Comparison of ENCODE assay signal across 22 mouse cellular contexts in the genomic region with DNA sequence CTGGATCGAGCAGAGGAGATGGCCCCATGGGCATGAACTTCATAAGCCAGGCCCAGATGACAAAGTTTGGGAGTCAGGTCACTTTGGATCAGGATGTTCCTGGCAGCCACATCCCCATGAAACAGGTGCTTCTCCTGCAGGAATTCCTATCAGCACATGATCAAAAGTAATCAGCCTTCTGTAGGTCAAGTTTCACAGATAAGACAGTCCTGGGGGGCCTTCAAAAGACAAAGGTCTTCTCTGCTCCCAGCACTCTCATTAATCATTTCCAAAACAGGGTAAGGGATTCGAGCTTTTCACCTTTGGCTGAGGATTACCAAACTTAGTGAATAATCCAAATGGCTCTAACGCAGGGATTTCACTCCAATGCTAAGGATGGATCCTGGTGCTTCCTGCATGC. TPM values are rescaled to one million over a fixed set of nuclear protein-coding genes. Genes with fewer than 3 reads are reported as not detected.
"Had no signal": no experiment of that assay in that cellular context is flagged by ENCODE, and none has a peak within 500 bp of the region (broad histone marks: within the 10 kb centered on the region; RNA-seq: fewer than 3 reads in every experiment).

No protein-coding gene starts in this region.

- H3K9ac ChIP-seq: hindbrain, embryonic 15.5 days; limb, embryonic 12.5 days; limb, embryonic 15.5 days; midbrain, embryonic 12.5 days; midbrain, embryonic 15.5 days; neural tube, embryonic 13.5 days had no signal

- H3K27ac ChIP-seq: hindbrain, embryonic 15.5 days; kidney, postnatal 0 days; limb, embryonic 12.5 days; limb, embryonic 15.5 days; midbrain, embryonic 12.5 days; midbrain, embryonic 15.5 days; neural tube, embryonic 13.5 days; stomach, postnatal 0 days had no signal

- H3K4me2 ChIP-seq: hindbrain, embryonic 15.5 days; limb, embryonic 12.5 days; limb, embryonic 15.5 days; midbrain, embryonic 12.5 days; midbrain, embryonic 15.5 days; neural tube, embryonic 13.5 days had no signal

- H3K27me3 ChIP-seq: hindbrain, embryonic 15.5 days; limb, embryonic 12.5 days; limb, embryonic 15.5 days; midbrain, embryonic 12.5 days; midbrain, embryonic 15.5 days; neural tube, embryonic 13.5 days had no signal

- DNase-seq: kidney, adult 2 months; kidney, postnatal 36 days; layer of hippocampus, postnatal 36 days; left cerebral cortex, postnatal 4 days; lung, adult 2 months; lung, postnatal 14 days; lung, postnatal 4 days; retina, postnatal 1 day; right cerebral cortex, postnatal 25 days; thymus, postnatal 36 days had no signal

- H3K4me3 ChIP-seq: hindbrain, embryonic 15.5 days; limb, embryonic 12.5 days; limb, embryonic 15.5 days; midbrain, embryonic 12.5 days; midbrain, embryonic 15.5 days; myocyte; neural tube, embryonic 13.5 days had no signal

- H3K36me3 ChIP-seq: hindbrain, embryonic 15.5 days; limb, embryonic 12.5 days; limb, embryonic 15.5 days; midbrain, embryonic 12.5 days; midbrain, embryonic 15.5 days; neural tube, embryonic 13.5 days had no signal

- H3K4me1 ChIP-seq: hindbrain, embryonic 15.5 days; limb, embryonic 12.5 days; limb, embryonic 15.5 days; midbrain, embryonic 12.5 days; midbrain, embryonic 15.5 days; neural tube, embryonic 13.5 days had no signal

- H3K9me3 ChIP-seq: hindbrain, embryonic 15.5 days; limb, embryonic 12.5 days; limb, embryonic 15.5 days; midbrain, embryonic 12.5 days; midbrain, embryonic 15.5 days; neural tube, embryonic 13.5 days had no signal

- ATAC-seq: midbrain, embryonic 15.5 days had no signal

RNA-seq across cellular contexts. Expression of gene Klra2, which starts 57.6 kb away (rescaled TPM):
- polyA plus RNA-seq: kidney, embryonic 14.5 days; limb, embryonic 12.5 days; midbrain, embryonic 12.5 days; midbrain, embryonic 15.5 days; stomach, embryonic 14.5 days; thymus, postnatal 0 days had no signal
